Mouse (Mus musculus) heart, embryonic 16.5 days (tissue): ENCODE measurements around the gene Gm5142. TPM values are rescaled to one million over a fixed set of nuclear protein-coding genes. Genes with fewer than 3 reads are reported as not detected.

Experiments used
- ATAC-seq: fragments of 200-750 bp; cut with Nextera tagmentation; replicated peaks from 2 replicates; pipeline ENCODE4 v1.8.0; 2017; ENCODE audit warnings: moderate number of reproducible peaks; ENCODE audit not compliant: insufficient read depth, low FRiP score; ENCODE audit errors: extremely low read depth
- H3K27ac ChIP-seq: fragments of 300-500 bp; sonication (generic); 2 replicates; pipeline ENCODE4 v1.5.1; 2014; ENCODE audit warnings: mild to moderate bottlenecking, low read length, control low read depth, moderate library complexity
- H3K27me3 ChIP-seq: fragments of 300-500 bp; sonication (generic); 2 replicates; pipeline ENCODE4 v1.6.1; 2014; ENCODE audit warnings: low read length, mixed read lengths; ENCODE audit not compliant: control insufficient read depth, insufficient read depth
- H3K36me3 ChIP-seq: fragments of 300-500 bp; sonication (generic); 2 replicates; pipeline ENCODE4 v1.6.1; 2014; ENCODE audit not compliant: control insufficient read depth, insufficient read depth
- H3K4me1 ChIP-seq: fragments of 300-500 bp; sonication (generic); 2 replicates; pipeline ENCODE4 v1.6.1; 2014; ENCODE audit warnings: low read length, mixed read lengths; ENCODE audit not compliant: control insufficient read depth, insufficient read depth
- H3K4me2 ChIP-seq: fragments of 300-500 bp; sonication (generic); 2 replicates; pipeline ENCODE4 v1.6.1; 2014; ENCODE audit warnings: low read depth, mild to moderate bottlenecking, control low read depth, low read length
- H3K4me3 ChIP-seq: fragments of 300-500 bp; sonication (generic); 2 replicates; pipeline ENCODE4 v1.5.1; 2014; ENCODE audit warnings: mild to moderate bottlenecking, control low read depth, low read length
- H3K9ac ChIP-seq: fragments of 300-500 bp; sonication (generic); 2 replicates; pipeline ENCODE4 v1.6.1; 2014; ENCODE audit warnings: low read length, control low read depth
- H3K9me3 ChIP-seq: fragments of 300-500 bp; sonication (generic); replicated peaks from 2 replicates; pipeline ENCODE4 v1.6.1; 2016; ENCODE audit warnings: low read length; ENCODE audit not compliant: control insufficient read depth
- WGBS: fragments of 180-500 bp; shearing (Covaris S2); extraction: QIAGEN DNeasy Blood & Tissue Kit; methylation state at CpG from one replicate; pipeline ENCODE4 v1.1.7; 2014; 5-methylcytosine and 5-hydroxymethylcytosine counted together
- polyA plus RNA-seq: library from polyadenylated mRNA; unstranded; fragments of >200 nt; fragmentation: Nextera tagmentation; extraction: Ambion mirVana; gene quantifications from 2 replicates; pipeline ENCODE4 v1.2.1, GENCODE M21; 2015

Gene Gm5142
- polyA plus RNA-seq, 1 experiment from 2014 or later = not detected

GRCm38 (mm10) chr14:59186121-59186520, 7.6 kb upstream of the Gm5142 start:
- WGBS = 82% methylated on average over 2 of the region's 2 CpGs
- no peak for ATAC-seq
- no peak overlapping the region for H3K4me2 ChIP-seq

GRCm38 (mm10) chr14:59185514-59185913, 7.0 kb upstream of the Gm5142 start:
- Histone ChIP-seq H3K4me2 (no peak overlapping the region), H3K27me3 (no peaks in the 10 kb centered on the region), H3K27ac (no peak overlapping the region), H3K9ac (no peak overlapping the region), H3K9me3 (no peaks in the 10 kb centered on the region), H3K4me3 (no peak overlapping the region), H3K4me1 (no peaks in the 10 kb centered on the region), H3K36me3 (no peaks in the 10 kb centered on the region)
- no peak for ATAC-seq

More at GRCm38 (mm10) chr14:59186121-59186520, 7.6 kb upstream of the Gm5142 start:
- H3K9me3 ChIP-seq = no peaks in the 10 kb centered on the region
- no peaks in the 10 kb centered on the region for H3K36me3 ChIP-seq
- no peaks in the 10 kb centered on the region for H3K27me3 ChIP-seq
- no peak overlapping the region for H3K9ac ChIP-seq
- H3K4me1 ChIP-seq = no peaks in the 10 kb centered on the region
- H3K27ac ChIP-seq = no peak overlapping the region
- no peak overlapping the region for H3K4me3 ChIP-seq

- ATAC-seq = no peak
- H3K4me3 ChIP-seq = no peak overlapping the region
- no peak overlapping the region for H3K4me2 ChIP-seq
- no peaks in the 10 kb centered on the region for H3K9me3 ChIP-seq
- no peak overlapping the region for H3K27ac ChIP-seq
- no peaks in the 10 kb centered on the region for H3K36me3 ChIP-seq
- 65% methylated on average over 2 of the region's 2 CpGs for WGBS
- no peak overlapping the region for H3K9ac ChIP-seq
- no peaks in the 10 kb centered on the region for H3K27me3 ChIP-seq
- H3K4me1 ChIP-seq = no peaks in the 10 kb centered on the region
Measured at GRCm38 (mm10) chr14:59182732-59183131, 4.2 kb upstream of the Gm5142 start.

GRCm38 (mm10) chr14:59157016-59157698, 21.4 kb downstream of the Gm5142 start:
- Histone ChIP-seq H3K4me1 (no peaks in the 10 kb centered on the region), H3K9ac (no peak overlapping the region), H3K4me2 (no peak overlapping the region), H3K9me3 (peaks cover 3% of the 10 kb centered on the region; the same call in 1 of the 2 replicates), H3K27me3 (no peaks in the 10 kb centered on the region), H3K27ac (no peak overlapping the region), H3K4me3 (no peak overlapping the region), H3K36me3 (no peaks in the 10 kb centered on the region)
- ATAC-seq = no peak
- 57% methylated on average over 3 of the region's 3 CpGs for WGBS

GRCm38 (mm10) chr14:59155589-59155988, 23.0 kb downstream of the Gm5142 start:
- H3K36me3 ChIP-seq = no peaks in the 10 kb centered on the region
- no peak overlapping the region for H3K27ac ChIP-seq
- ATAC-seq = no peak
- no peaks in the 10 kb centered on the region for H3K4me1 ChIP-seq
- H3K4me2 ChIP-seq = no peak overlapping the region
- WGBS = 73% methylated on average over 2 of the region's 2 CpGs
- H3K9ac ChIP-seq = no peak overlapping the region
- no peak overlapping the region for H3K4me3 ChIP-seq
- H3K27me3 ChIP-seq = no peaks in the 10 kb centered on the region
- peaks cover 3% of the 10 kb centered on the region; the same call in 1 of the 2 replicates for H3K9me3 ChIP-seq

- Histone ChIP-seq H3K4me1 (no peaks in the 10 kb centered on the region), H3K36me3 (no peaks in the 10 kb centered on the region), H3K27ac (no peak within 1 kb of the TSS), H3K4me3 (no peak within 1 kb of the TSS), H3K9ac (no peak within 1 kb of the TSS), H3K9me3 (no peaks in the 10 kb centered on the region), H3K27me3 (no peaks in the 10 kb centered on the region), H3K4me2 (no peak within 1 kb of the TSS)
- ATAC-seq = no peak
- 85% methylated on average over 4 of the region's 4 CpGs for WGBS
Measured at GRCm38 (mm10) chr14:59142793-59143192, 35.8 kb downstream of the Gm5142 start, which contains the start of gene 1700129C05Rik. TSS of gene 1700129C05Rik (minus strand) at chr14:59142893.

- Histone ChIP-seq H3K4me3 (no peak overlapping the region), H3K9me3 (no peaks in the 10 kb centered on the region), H3K9ac (no peak overlapping the region), H3K36me3 (no peaks in the 10 kb centered on the region), H3K27ac (no peak overlapping the region), H3K27me3 (no peaks in the 10 kb centered on the region), H3K4me2 (no peak overlapping the region), H3K4me1 (no peaks in the 10 kb centered on the region)
- no peak for ATAC-seq
- WGBS = 2% methylated on average over 2 of the region's 2 CpGs
Measured at GRCm38 (mm10) chr14:59114281-59114680, 64.3 kb downstream of the Gm5142 start.

Other genes with a start within 250 kb of the Gm5142 start
- not detected in 2 replicates for gene 1700129C05Rik, start 35.9 kb downstream of the Gm5142 start, polyA plus RNA-seq
- 16.0 and 16.7 TPM in 2 replicates for gene Rcbtb1, start 22.5 kb upstream of the Gm5142 start, polyA plus RNA-seq
- gene Gm6904, start 81.5 kb upstream of the Gm5142 start, polyA plus RNA-seq = not detected in 2 replicates
- 0.25 and 0.43 TPM in 2 replicates for gene Phf11a, start 118.8 kb upstream of the Gm5142 start, polyA plus RNA-seq
- gene Phf11b, start 162.6 kb upstream of the Gm5142 start, polyA plus RNA-seq = 0.46 and 1.0 TPM in 2 replicates
- 2.7 and 4.6 TPM in 2 replicates for gene Phf11d, start 186.7 kb upstream of the Gm5142 start, polyA plus RNA-seq
- 0.41 and 0.53 TPM in 2 replicates for gene Phf11c, start 216.6 kb upstream of the Gm5142 start, polyA plus RNA-seq